Mouse (Mus musculus): ENCODE data around the gene Acads.
"Not testable (repeated sequence)": the region's sequence is repeated elsewhere in the genome, so short reads cannot be mapped to it uniquely, and the experiment has no call there.

Acads gene

GRCm38 (mm10) chr5:115124690-115125089, 5.5 kb upstream of the Acads start:
- DNase-seq (ENCODE audit: low spot score in 2 of 2): peak in 1 of 2 experiments; percentile 10

- DNase-seq (ENCODE audit: low spot score in 2 of 2): no peak
Observed at GRCm38 (mm10) chr5:115120978-115121377, 1.8 kb upstream of the Acads start.

- DNase-seq (ENCODE audit: low spot score in 2 of 2): no peak
Observed at GRCm38 (mm10) chr5:115117467-115117866, 1.7 kb downstream of the Acads start.

GRCm38 (mm10) chr5:115116426-115116825, 2.7 kb downstream of the Acads start:
- DNase-seq (ENCODE audit: low spot score in 2 of 2): no peak

GRCm38 (mm10) chr5:115114501-115114900, 4.6 kb downstream of the Acads start:
- DNase-seq (ENCODE audit: low spot score in 2 of 2): no peak

- no peak for DNase-seq (ENCODE audit: low spot score in 2 of 2)
Observed at GRCm38 (mm10) chr5:115113244-115113643, 5.9 kb downstream of the Acads start.

- DNase-seq (ENCODE audit: low spot score in 2 of 2): no peak
Observed at GRCm38 (mm10) chr5:115111156-115111555, 8.0 kb downstream of the Acads start.

GRCm38 (mm10) chr5:115103253-115103652, 15.9 kb downstream of the Acads start:
- not testable (repeated sequence) for DNase-seq (ENCODE audit: low spot score in 2 of 2)

- no peak for DNase-seq (ENCODE audit: low spot score in 2 of 2)
Observed at GRCm38 (mm10) chr5:115102231-115102630, 16.9 kb downstream of the Acads start.

GRCm38 (mm10) chr5:115100473-115100872, 18.7 kb downstream of the Acads start:
- no peak for DNase-seq (ENCODE audit: low spot score in 2 of 2)

GRCm38 (mm10) chr5:115099991-115100390, 19.2 kb downstream of the Acads start:
- DNase-seq (ENCODE audit: low spot score in 2 of 2): no peak

GRCm38 (mm10) chr5:115099530-115099929, 19.6 kb downstream of the Acads start:
- no peak for DNase-seq (ENCODE audit: low spot score in 2 of 2)

GRCm38 (mm10) chr5:115098195-115098594, 21.0 kb downstream of the Acads start, which contains the start of gene Gm10401:
Gene Gm10401 (minus strand): TSS chr5:115098295.
- no peak for DNase-seq (ENCODE audit: low spot score in 2 of 2)

- no peak for DNase-seq (ENCODE audit: low spot score in 2 of 2)
Observed at GRCm38 (mm10) chr5:115091776-115092175, 27.4 kb downstream of the Acads start.

- no peak for DNase-seq (ENCODE audit: low spot score in 2 of 2)
Observed at GRCm38 (mm10) chr5:115091015-115091414, 28.1 kb downstream of the Acads start.

GRCm38 (mm10) chr5:115089592-115090268, 29.4 kb downstream of the Acads start:
- no peak for DNase-seq (ENCODE audit: low spot score in 2 of 2)

- DNase-seq (ENCODE audit: low spot score in 2 of 2): no peak
Observed at GRCm38 (mm10) chr5:115085675-115086074, 33.5 kb downstream of the Acads start.

GRCm38 (mm10) chr5:115083492-115083891, 35.7 kb downstream of the Acads start:
- DNase-seq (ENCODE audit: low spot score in 2 of 2): peak; percentile 28 to 30

- DNase-seq (ENCODE audit: low spot score in 2 of 2): peak; percentile 29 to 42
Observed at GRCm38 (mm10) chr5:115081636-115082035, 37.5 kb downstream of the Acads start.

GRCm38 (mm10) chr5:115076144-115076901, 42.8 kb downstream of the Acads start:
- peak; percentile 49 to 70 for DNase-seq (ENCODE audit: low spot score in 2 of 2)

- DNase-seq (ENCODE audit: low spot score in 2 of 2): no peak
Observed at GRCm38 (mm10) chr5:115074749-115075148, 44.4 kb downstream of the Acads start.

GRCm38 (mm10) chr5:115073306-115073705, 45.8 kb downstream of the Acads start:
- not testable (repeated sequence) for DNase-seq (ENCODE audit: low spot score in 2 of 2)

GRCm38 (mm10) chr5:115072143-115072542, 47.0 kb downstream of the Acads start:
- no peak for DNase-seq (ENCODE audit: low spot score in 2 of 2)
